Mouse (Mus musculus) stomach, postnatal 0 days (tissue): ENCODE results near the gene 4933424G06Rik. TPM values are rescaled to one million over a fixed set of nuclear protein-coding genes. Genes with fewer than 3 reads are reported as not detected.

Experiments
- ATAC-seq: fragments of 200-750 bp; cut with Nextera tagmentation; 2 replicates; pipeline ENCODE4 v1.8.0; 2017; ENCODE audit not compliant: low FRiP score, low TSS enrichment
- DNase-seq: peaks from one replicate; pipeline ENCODE4 v3.0.0-alpha.2; 2016; ENCODE audit warnings: low spot score
- H3K27ac ChIP-seq: fragments of 300-500 bp; sonication (generic); replicated peaks from 2 replicates; pipeline ENCODE4 v1.5.1; 2014; ENCODE audit warnings: mild to moderate bottlenecking, control low read depth
- H3K27me3 ChIP-seq: fragments of 300-500 bp; sonication (generic); 2 replicates; pipeline ENCODE4 v1.6.1; 2014; ENCODE audit warnings: low read length; ENCODE audit not compliant: control insufficient read depth, insufficient read depth
- H3K36me3 ChIP-seq: fragments of 300-500 bp; sonication (generic); 2 replicates; pipeline ENCODE4 v1.6.1; 2014; ENCODE audit warnings: low read length, mixed read lengths; ENCODE audit not compliant: control insufficient read depth, insufficient read depth
- H3K4me1 ChIP-seq: fragments of 300-500 bp; sonication (generic); replicated peaks from 2 replicates; pipeline ENCODE4 v1.6.1; 2014; ENCODE audit warnings: antibody characterized with exemption; ENCODE audit not compliant: control insufficient read depth, insufficient read depth
- H3K4me2 ChIP-seq: fragments of 300-500 bp; sonication (generic); replicated peaks from 2 replicates; pipeline ENCODE4 v1.6.1; 2014; ENCODE audit warnings: low read depth, mild to moderate bottlenecking, control low read depth, moderate library complexity
- H3K4me3 ChIP-seq: fragments of 300-500 bp; sonication (generic); 2 replicates; pipeline ENCODE4 v1.5.1; 2014; ENCODE audit warnings: low read depth, low read length, control low read depth
- H3K9ac ChIP-seq: fragments of 300-500 bp; sonication (generic); 2 replicates; pipeline ENCODE4 v1.6.1; 2014; ENCODE audit warnings: mild to moderate bottlenecking, low read length, control low read depth, mixed read lengths
- H3K9me3 ChIP-seq: fragments of 300-500 bp; sonication (generic); 2 replicates; pipeline ENCODE4 v1.6.1; 2016; ENCODE audit warnings: low read length; ENCODE audit not compliant: control insufficient read depth
- CTCF ChIP-seq: IDR thresholded peaks from 2 replicates; pipeline ENCODE4 v1.5.1; 2016; ENCODE audit warnings: antibody characterized with exemption, low read depth, mild to moderate bottlenecking, moderate library complexity
- EP300 ChIP-seq: optimal IDR thresholded peaks from 2 replicates; pipeline ENCODE3; 2016; ENCODE audit warnings: antibody characterized with exemption
- WGBS: fragments of 180-500 bp; shearing (Covaris S2); extraction: QIAGEN DNeasy Blood & Tissue Kit; methylation state at CpG from one replicate; pipeline ENCODE4 v1.1.7; 2014; 5-methylcytosine and 5-hydroxymethylcytosine counted together
- polyA plus RNA-seq: library from polyadenylated mRNA; unstranded; fragments of >200 nt; fragmentation: Nextera tagmentation; extraction: Ambion mirVana; gene quantifications from 2 replicates; pipeline ENCODE4 v1.2.1, GENCODE M21; 2015

The 4933424G06Rik gene
- polyA plus RNA-seq, 1 experiment from 2014 or later, result 0.16 TPM

DNA sequence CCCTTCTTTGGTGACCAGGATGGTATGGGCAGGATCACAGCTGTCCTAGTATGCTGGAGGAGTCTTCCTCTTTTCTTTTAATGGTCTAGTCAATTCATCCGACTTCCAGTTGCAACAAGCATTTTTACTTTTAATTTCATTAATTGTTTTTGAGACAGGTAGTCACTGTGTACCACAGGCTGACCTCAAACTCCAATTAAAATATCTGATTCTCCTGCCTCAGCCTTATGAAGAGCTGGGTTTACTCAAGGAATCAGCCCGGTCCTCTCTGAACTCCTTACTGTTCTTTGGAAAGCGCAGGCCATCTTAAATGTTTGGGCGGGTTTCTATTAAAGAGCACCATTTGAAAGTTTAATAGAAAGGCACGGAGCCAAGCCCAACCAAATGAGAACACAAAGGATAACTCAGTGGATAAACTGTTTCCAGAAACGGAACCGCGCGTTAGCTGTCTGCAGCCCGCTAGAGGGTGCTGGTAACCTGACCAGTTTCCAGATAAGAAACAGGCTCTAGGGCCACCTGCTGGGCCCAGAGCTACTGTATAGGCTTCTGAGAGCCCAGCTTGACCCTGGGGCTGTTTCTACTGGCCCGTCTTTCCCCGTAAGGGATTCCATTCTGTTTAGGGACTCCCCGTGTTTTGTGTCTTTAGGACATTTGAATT lies 26.0 kb upstream of the 4933424G06Rik start:
- Histone ChIP-seq H3K27ac (no peak overlapping the region), H3K4me2 (no peak overlapping the region), H3K4me3 (no peak overlapping the region), H3K36me3 (no peaks in the 10 kb centered on the region), H3K4me1 (no peaks in the 10 kb centered on the region), H3K9ac (0 out of 2 replicates have a peak overlapping the region, but pooled peaks have one; percentile 13), H3K27me3 (no peaks in the 10 kb centered on the region), H3K9me3 (no peaks in the 10 kb centered on the region)
- ATAC-seq (peak; percentile 85), DNase-seq (peak; percentile 82)
- 8% methylated on average over 13 of the region's 13 CpGs for WGBS
- no peak for TF ChIP-seq EP300
- peak; percentile 95 for TF ChIP-seq CTCF

DNA sequence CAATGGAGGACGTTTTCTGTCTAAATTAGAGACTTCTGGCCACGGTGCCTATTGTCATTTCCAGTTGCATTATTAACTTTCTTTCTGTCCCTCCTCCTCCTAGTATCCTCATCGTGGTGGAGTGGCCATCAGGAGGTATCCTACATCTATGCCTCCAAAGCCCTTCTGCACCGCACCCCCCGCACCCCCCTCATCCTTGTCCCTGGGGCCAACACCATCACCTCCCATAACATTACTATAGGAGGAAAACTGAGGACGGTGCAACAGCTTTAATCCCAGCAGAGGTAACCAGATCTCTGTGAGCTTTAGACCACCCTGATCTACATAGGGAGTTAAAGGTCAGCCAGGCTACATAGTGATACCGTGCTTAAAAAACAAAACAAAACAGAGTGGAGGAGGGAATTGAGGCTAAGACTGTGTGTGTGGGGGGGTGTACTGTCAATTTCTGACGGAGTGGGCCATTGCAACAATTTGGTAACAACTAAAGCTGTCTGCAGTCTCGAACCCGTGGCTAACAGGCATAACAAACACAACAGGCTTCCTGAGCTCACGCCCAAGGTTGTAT lies 19.2 kb upstream of the 4933424G06Rik start:
- Histone ChIP-seq H3K36me3 (no peaks in the 10 kb centered on the region; the same call in 1 of the 2 replicates), H3K4me3 (peak overlapping the region; percentile 78), H3K27ac (peak overlapping the region; percentile 45; the same call in 1 of the 2 replicates), H3K27me3 (no peaks in the 10 kb centered on the region), H3K4me2 (peak overlapping the region; percentile 49), H3K9ac (peak overlapping the region; percentile 51; the same call in 1 of the 2 replicates), H3K4me1 (no peaks in the 10 kb centered on the region), H3K9me3 (no peaks in the 10 kb centered on the region)
- DNase-seq (no peak), ATAC-seq (peak; percentile 22; the same call in 1 of the 2 replicates)
- 58% methylated on average over 11 of the region's 11 CpGs for WGBS
- TF ChIP-seq CTCF, result no peak
- no peak for TF ChIP-seq EP300

DNA sequence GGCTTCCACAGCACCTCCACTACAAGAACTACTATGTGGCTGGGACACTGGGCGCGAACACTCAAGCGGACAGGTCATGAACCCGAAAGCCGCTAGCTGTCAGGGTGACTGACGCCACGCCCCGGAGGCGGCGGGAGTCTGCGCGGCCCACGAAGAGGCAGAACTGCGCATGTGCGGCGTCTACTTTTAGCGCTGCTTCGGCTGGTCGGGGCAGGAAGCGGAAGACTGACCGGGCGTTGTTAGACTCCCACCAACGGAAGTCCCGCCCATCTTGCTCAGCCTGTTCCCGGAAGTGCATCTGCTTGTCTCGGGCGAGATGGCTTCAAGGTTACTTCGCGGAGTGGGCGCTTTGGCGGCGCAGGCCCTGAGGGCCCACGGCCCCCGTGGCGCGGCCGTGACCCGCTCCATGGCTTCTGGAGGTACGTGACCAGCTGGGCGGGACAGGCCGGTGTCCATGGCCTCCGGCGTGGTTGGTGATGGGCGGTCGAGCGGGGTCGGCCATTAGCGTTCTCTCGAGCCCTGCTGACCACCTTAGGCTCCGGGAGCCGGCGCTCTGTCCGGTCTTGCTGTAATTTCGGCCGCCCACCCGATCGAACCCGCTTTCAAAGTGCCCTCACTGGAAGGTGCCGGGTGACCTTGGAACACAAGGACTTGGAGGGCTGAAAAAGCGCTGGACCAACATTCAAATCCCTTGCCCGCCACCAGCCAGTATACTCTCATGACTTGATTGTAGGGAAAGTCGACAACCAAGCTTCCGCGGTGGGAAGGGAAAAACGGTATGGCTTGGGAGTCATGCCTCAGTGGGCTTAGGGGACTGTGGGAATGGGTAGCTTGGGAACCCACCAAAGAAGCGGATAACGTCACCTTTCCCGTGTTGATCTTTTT lies 18.4 kb upstream of the 4933424G06Rik start, which contains the start of gene Cox5b:
TSS of gene Cox5b (plus strand) at position 179 of the 885 bp plus-strand sequence.
- no peaks in the 10 kb centered on the region; the same call in 1 of the 2 replicates for H3K36me3 ChIP-seq
- H3K4me2 ChIP-seq, result peak within 1 kb of the TSS; percentile 93
- no peaks in the 10 kb centered on the region for H3K27me3 ChIP-seq
- TF ChIP-seq CTCF (peak; percentile 1; the same call in 1 of the 2 replicates), EP300 (no peak)
- H3K27ac ChIP-seq, result peak within 1 kb of the TSS; percentile 67; the same call in 1 of the 2 replicates
- H3K4me3 ChIP-seq, result peak within 1 kb of the TSS; percentile 78
- WGBS, result under 1% methylated on average over 68 of the region's 68 CpGs
- ATAC-seq (peak; percentile 98), DNase-seq (peak; percentile 98)
- no peaks in the 10 kb centered on the region for H3K9me3 ChIP-seq
- no peaks in the 10 kb centered on the region for H3K4me1 ChIP-seq
- peak within 1 kb of the TSS; percentile 85 for H3K9ac ChIP-seq

DNA sequence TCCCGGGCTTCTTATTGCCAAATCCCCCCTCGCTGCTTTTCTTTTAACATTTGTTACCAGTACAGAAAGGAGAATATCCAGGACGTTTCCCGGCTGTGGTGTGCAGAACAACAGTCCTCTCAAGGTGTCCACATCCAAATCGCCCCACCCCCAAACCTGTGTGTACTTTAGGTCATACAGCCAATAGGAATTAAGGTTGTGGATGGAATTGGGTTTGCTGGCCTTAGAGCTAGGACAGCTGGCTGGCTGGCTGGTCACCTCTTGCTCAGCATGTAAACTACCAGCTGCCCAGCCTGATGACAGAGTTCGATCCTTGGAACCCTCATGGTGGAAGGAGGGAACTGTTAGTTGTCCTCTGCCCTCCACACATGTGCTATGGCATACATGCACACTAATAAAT lies 15.1 kb upstream of the 4933424G06Rik start:
- Histone ChIP-seq H3K36me3 (peaks cover 7% of the 10 kb centered on the region), H3K9me3 (no peaks in the 10 kb centered on the region), H3K9ac (no peak overlapping the region), H3K4me1 (no peaks in the 10 kb centered on the region), H3K4me2 (no peak overlapping the region), H3K27me3 (no peaks in the 10 kb centered on the region), H3K27ac (no peak overlapping the region), H3K4me3 (no peak overlapping the region)
- TF ChIP-seq CTCF (no peak), EP300 (no peak)
- no peak for DNase-seq
- 82% methylated on average over 6 of the region's 6 CpGs for WGBS
- ATAC-seq, result no peak

DNA sequence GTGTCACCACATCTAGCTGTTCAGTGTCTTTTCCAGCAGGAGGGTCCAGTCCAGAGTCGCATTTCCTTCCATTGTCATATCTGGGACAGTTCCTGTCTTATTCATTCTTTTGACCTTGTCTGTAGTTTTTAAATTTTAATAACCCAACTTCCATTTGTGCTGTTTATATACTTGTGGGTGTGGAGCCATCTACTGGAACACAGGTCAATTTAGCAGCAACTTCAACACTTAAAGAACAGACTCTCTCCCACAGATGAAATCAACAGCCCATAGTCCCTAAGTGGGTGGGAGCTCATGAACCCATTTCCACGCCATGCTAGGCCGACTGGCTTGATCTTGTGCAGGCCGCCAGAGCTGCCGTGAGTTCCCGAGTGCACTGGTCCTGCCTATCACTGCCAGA lies 13.5 kb upstream of the 4933424G06Rik start:
- no peaks in the 10 kb centered on the region for H3K9me3 ChIP-seq
- H3K27me3 ChIP-seq, result no peaks in the 10 kb centered on the region
- H3K36me3 ChIP-seq, result peaks cover 20% of the 10 kb centered on the region
- H3K4me3 ChIP-seq, result no peak overlapping the region
- H3K4me1 ChIP-seq, result no peaks in the 10 kb centered on the region
- no peak for TF ChIP-seq EP300
- TF ChIP-seq CTCF, result peak; percentile 39
- no peak overlapping the region for H3K27ac ChIP-seq
- 60% methylated on average over 6 of the region's 6 CpGs for WGBS
- H3K9ac ChIP-seq, result no peak overlapping the region
- no peak for ATAC-seq
- DNase-seq, result no peak
- H3K4me2 ChIP-seq, result no peak overlapping the region
